Mouse (Mus musculus) gastrocnemius, postnatal 4 days (tissue): ENCODE measurements around the gene Brk1. TPM values are rescaled to one million over a fixed set of nuclear protein-coding genes. Genes with fewer than 3 reads are reported as not detected.

ENCODE experiments used
- DNase-seq, 2 experiments: peaks; one replicate each; pipeline ENCODE4 v3.0.0; 2021 to 2022; ENCODE audit warnings: low spot score in 2 of 2, mixed read lengths in 2 of 2
- total RNA-seq, 2 experiments: library from RNA; stranded (reverse); gene quantifications; 2 replicates each; pipeline ENCODE4 v1.2.3; 2021

Brk1 gene
- total RNA-seq, 2 experiments from 2014 or later, result 96.6 to 98.6 TPM

DNA sequence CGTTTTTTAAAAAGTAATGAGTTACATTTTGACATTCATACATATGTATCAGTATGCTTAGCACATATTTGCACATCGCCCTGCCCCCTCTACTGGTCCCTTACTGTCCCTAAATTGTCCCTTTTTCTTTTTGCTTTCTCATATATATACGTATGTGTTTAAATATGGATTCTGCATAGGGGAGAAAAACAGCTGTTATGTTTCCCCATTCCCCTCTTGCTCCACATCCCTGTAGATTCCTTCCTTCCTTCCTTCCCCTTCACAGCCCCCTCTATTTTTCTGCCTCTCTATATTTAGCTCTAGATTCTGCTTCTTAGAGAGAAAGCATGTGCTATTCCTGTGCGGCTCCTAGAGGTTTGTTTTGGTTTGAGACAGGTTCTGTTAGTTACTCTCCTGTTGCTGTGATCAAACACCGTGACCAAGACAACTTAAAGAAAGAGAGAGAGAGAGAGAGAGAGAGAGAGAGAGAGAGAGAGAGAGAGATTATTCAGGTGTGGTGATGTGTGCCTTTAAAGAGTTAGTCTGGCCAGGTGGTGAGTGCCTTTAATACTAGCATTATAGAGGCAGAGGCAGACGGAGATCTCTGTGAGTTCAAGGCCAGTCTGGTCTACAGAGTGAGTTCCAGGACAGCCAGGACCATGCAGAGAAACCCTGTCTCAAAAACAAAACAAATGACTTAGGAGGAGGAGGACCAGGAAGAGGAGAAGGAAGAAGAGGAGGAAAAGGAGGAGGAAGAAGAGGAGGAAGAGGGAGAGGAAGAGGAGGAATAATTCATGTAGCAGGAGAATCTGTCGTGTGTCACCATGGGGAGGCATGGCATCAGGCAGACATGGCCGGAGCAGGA is 55.3 kb downstream of the Brk1 start:
- DNase-seq, result no peak

DNA sequence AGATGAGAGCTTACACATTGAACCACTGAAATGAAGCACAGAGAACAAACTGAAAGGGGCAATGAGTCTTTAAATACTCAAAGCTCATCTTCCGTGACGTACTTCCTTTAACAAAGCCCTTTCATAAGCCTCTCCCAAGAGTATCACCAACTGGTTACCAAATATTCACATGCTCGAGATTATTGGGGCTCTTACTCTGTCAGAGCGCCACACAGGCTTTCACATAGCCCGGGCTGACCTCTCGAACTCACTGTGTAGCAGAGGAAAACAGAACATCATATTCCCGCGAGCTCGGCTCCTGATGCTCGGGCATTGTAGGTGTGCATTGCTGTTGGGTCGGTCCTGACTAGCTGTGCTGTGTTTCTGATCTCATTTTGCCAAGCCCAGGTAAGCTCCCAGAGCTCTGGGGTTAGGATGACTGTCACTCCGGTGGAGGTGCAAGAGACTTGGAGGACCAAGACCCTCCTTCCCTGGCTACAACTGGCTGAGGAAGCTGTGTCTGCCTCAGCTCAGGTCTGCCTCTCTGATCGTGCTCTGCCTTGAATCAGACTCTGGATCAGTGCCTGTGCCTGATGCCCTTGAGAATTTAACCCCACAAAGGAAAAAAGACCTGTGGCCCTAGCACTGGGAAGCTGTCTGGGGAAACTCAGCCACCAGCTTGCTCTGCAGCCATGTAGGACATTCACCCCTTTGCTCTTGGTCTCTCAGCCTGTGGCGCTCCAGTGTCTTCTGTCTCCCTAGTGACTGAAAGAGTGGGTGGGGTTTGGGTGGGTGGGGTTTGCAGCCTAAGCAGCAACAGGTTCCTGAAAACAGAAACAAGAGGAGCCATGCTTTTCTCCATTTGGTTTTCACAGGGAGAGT is 56.1 kb downstream of the Brk1 start:
- no peak for DNase-seq

DNA sequence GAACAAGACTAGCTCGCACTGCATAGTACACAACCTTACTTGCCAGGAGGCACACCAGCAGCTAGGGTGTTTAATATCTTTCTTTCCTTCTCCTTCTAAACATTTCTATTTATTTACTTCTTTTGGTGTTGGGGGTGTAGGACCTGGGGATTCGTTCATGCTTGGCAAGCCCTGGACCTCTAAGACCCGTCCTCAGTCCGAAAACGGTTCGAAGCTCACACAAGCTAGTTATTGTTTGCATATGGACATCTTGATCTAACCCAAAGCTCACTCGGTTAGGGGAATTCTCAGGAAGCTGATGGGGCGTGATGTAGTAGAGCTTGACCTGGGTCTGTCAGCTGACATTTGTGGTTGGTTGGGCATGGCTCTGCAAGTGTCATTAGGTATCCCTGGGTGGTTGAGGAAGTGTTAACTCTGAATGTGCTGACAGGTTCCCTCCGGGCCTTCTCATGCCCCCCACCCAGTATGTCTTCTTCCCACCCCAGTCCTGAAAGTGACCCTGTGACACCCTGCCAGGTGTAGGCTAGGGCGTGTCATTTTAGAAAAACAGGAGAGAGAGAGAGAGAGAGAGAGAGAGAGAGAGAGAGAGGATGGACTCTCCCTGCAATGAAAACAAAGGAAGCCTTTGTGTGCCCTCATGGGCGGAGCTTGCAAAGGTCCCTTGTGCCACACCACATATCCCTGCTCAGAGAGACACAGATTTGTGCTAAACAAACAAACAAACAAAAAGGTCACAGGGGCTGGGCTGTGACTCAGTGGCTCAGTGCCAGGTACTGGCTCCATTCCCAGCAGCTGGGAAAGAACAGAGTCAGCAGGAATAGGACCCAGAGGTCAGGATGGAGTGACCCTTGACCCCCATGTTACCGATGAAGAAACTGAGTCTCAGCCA is 57.0 kb downstream of the Brk1 start:
- DNase-seq, result no peak

DNA sequence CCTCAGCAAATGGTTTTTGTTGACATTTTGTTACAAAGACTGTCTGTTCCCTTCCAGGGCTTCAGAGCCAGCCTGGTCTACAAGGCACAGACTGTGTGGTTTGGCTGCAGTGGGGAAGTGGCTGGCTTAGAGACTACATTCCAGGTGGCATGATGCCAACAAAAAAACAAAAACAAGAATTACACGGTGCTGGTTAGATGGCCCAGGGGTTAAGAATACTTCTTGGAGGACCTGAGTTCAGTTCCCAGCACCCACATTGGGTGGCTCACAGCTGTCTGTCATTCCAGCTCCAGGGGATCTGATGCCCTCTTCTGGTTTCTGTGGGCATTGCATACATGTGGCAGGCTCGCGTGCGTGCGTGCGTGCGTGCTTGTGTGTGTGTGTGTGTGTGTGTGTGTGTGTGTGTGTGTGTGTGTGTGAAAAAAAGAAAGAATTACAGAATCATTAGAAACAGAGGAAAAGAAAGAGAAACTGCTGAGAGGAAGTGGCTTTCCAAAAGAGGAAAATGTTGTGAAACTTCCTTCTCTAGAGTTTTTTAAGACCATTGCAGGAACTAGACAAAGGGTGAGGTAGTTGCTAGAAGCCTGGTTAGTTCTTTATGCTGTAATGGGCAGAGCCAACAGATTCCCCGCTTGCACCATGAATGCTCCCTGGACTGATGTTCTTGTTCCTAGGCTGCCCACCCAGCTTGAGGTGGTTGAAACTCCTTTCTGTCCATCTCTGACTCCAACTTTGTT is 58.6 kb downstream of the Brk1 start:
- no peak for DNase-seq

DNA sequence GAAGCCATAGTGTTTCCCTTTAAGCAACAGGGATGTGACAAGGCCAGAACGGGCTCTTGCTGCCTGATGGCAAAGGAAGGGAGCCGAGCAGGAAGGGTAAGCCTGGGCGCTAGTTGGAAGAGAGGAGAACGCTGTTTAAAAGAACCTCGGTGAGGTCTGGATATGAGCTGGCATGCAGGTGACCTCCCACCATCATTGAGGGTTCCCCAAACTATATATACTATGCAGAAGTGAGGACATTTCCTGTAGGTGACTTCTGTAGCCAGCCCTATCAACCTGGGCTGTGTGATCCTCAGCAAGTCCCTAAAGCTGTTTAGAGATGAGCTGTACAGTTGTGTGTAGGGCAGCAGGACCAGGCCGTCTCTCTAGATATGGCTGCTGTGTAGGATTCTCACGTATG is 59.7 kb downstream of the Brk1 start:
- no peak for DNase-seq

Other genes starting within 250 kb of the Brk1 start
- 10 to 100 TPM; 30.0 to 32.3 TPM for gene Tada3, start 226.9 kb upstream of the Brk1 start, total RNA-seq
- gene Arpc4, start 226.7 kb upstream of the Brk1 start, total RNA-seq, result 100 to 1,000 TPM; 130 to 134 TPM
- gene Ttll3, start 215.5 kb upstream of the Brk1 start, total RNA-seq, result 1 to 10 TPM; 3.4 to 4.6 TPM
- gene Rpusd3, start 185.4 kb upstream of the Brk1 start, total RNA-seq, result 10 to 100 TPM; 12.0 to 12.2 TPM
- gene Cidec, start 169.0 kb upstream of the Brk1 start, total RNA-seq, result 10 to 100 TPM; 12.4 to 25.1 TPM
- gene Jagn1, start 162.2 kb upstream of the Brk1 start, total RNA-seq, result 10 to 100 TPM; 34.7 to 39.8 TPM
- under 1 TPM; 0.52 to 0.88 TPM for gene Il17re, start 146.3 kb upstream of the Brk1 start, total RNA-seq
- gene Il17rc, start 133.3 kb upstream of the Brk1 start, total RNA-seq, result 10 to 100 TPM in 1 of 2 experiments, 1 to 10 TPM in 1; 9.5 to 11.0 TPM
- 10 to 100 TPM; 38.7 to 45.2 TPM for gene Creld1, start 121.5 kb upstream of the Brk1 start, total RNA-seq
- gene Prrt3, start 102.8 kb upstream of the Brk1 start, total RNA-seq, result under 1 TPM; 0.13 to 0.15 TPM
- 10 to 100 TPM; 50.9 to 54.5 TPM for gene Emc3, start 73.1 kb upstream of the Brk1 start, total RNA-seq
- gene Fancd2, start 73.1 kb upstream of the Brk1 start, total RNA-seq, result 1 to 10 TPM; 4.8 to 5.3 TPM
- gene Fancd2os, start 4.1 kb upstream of the Brk1 start, total RNA-seq, result not detected
- gene Vhl, start 19.2 kb downstream of the Brk1 start, total RNA-seq, result 10 to 100 TPM; 16.1 to 20.1 TPM
- gene Irak2, start 33.7 kb downstream of the Brk1 start, total RNA-seq, result 10 to 100 TPM in 1 of 2 experiments, 1 to 10 TPM in 1; 9.5 to 10.7 TPM
- 10 to 100 TPM; 39.9 to 45.0 TPM for gene Tatdn2, start 92.3 kb downstream of the Brk1 start, total RNA-seq
- not detected for gene Ghrl, start 115.1 kb downstream of the Brk1 start, total RNA-seq
- 100 to 1,000 TPM; 100 to 119 TPM for gene Sec13, start 136.0 kb downstream of the Brk1 start, total RNA-seq